Mouse (Mus musculus): ENCODE results near the gene Zhx3. TPM values are rescaled to one million over a fixed set of nuclear protein-coding genes. Genes with fewer than 3 reads are reported as not detected.
A peak's percentile ranks its signal among the peaks of the same experiment; 100 is the strongest.

Gene Zhx3
- total RNA-seq (2021): 10 to 100 TPM; 63.4 to 84.0 TPM

- peak; percentile 88 to 91 for DNase-seq (ENCODE audit: low spot score in 2 of 2)
- intact Hi-C loops (cut with DNase I): loop anchor here (5.0 kb wide), 2 partner anchors 66 to 141 kb away; partner anchors contain the start of gene Plcg1
These were observed at the start of gene Zhx3 for GRCm38 (mm10) chr2:160872890-160873382. Gene Zhx3, minus strand, starts transcription at chr2:160872998.

GRCm38 (mm10) chr2:160921285-160921684 is 48.5 kb upstream of the Zhx3 start:
- no peak for DNase-seq (ENCODE audit: low spot score in 2 of 2)
- intact Hi-C loops (cut with DNase I): no loop called here

GRCm38 (mm10) chr2:160918930-160919215 is 46.1 kb upstream of the Zhx3 start:
- no peak for DNase-seq (ENCODE audit: low spot score in 2 of 2)
- intact Hi-C loops (cut with DNase I): no loop called here

- DNase-seq (ENCODE audit: low spot score in 2 of 2): no peak
- intact Hi-C loops (cut with DNase I): no loop called here
These were observed 45.5 kb upstream of the Zhx3 start for GRCm38 (mm10) chr2:160918154-160918929.

GRCm38 (mm10) chr2:160917313-160917712 is 44.5 kb upstream of the Zhx3 start:
- intact Hi-C loops (cut with DNase I): no loop called here
- DNase-seq (ENCODE audit: low spot score in 2 of 2): no peak

- DNase-seq (ENCODE audit: low spot score in 2 of 2): no peak
- intact Hi-C loops (cut with DNase I): no loop called here
These were observed 43.9 kb upstream of the Zhx3 start for GRCm38 (mm10) chr2:160916714-160917113.

- intact Hi-C loops (cut with DNase I): no loop called here
- peak in 1 of 2 experiments; percentile 17 for DNase-seq (ENCODE audit: low spot score in 2 of 2)
These were observed 43.2 kb upstream of the Zhx3 start for GRCm38 (mm10) chr2:160915821-160916610.

- no peak for DNase-seq (ENCODE audit: low spot score in 2 of 2)
- intact Hi-C loops (cut with DNase I): no loop called here
These were observed 41.9 kb upstream of the Zhx3 start for GRCm38 (mm10) chr2:160914656-160915055.

- intact Hi-C loops (cut with DNase I): no loop called here
- DNase-seq (ENCODE audit: low spot score in 2 of 2): no peak
These were observed 39.5 kb upstream of the Zhx3 start, which contains the start of gene Emilin3 for GRCm38 (mm10) chr2:160912231-160912671. Gene Emilin3, minus strand, starts transcription at chr2:160912328.

GRCm38 (mm10) chr2:160911558-160912201 is 38.9 kb upstream of the Zhx3 start:
- intact Hi-C loops (cut with DNase I): no loop called here
- no peak for DNase-seq (ENCODE audit: low spot score in 2 of 2)

GRCm38 (mm10) chr2:160910633-160911032 is 37.8 kb upstream of the Zhx3 start:
- no peak for DNase-seq (ENCODE audit: low spot score in 2 of 2)
- intact Hi-C loops (cut with DNase I): no loop called here

- DNase-seq (ENCODE audit: low spot score in 2 of 2): no peak
These were observed 35.8 kb upstream of the Zhx3 start for GRCm38 (mm10) chr2:160908607-160909006.

GRCm38 (mm10) chr2:160906101-160906500 is 33.3 kb upstream of the Zhx3 start:
- DNase-seq (ENCODE audit: low spot score in 2 of 2): no peak
- intact Hi-C loops (cut with DNase I): no loop called here

More at GRCm38 (mm10) chr2:160908607-160909006, 35.8 kb upstream of the Zhx3 start:
- intact Hi-C loops (cut with DNase I): no loop called here

- no peak for DNase-seq (ENCODE audit: low spot score in 2 of 2)
- intact Hi-C loops (cut with DNase I): no loop called here
These were observed 32.5 kb upstream of the Zhx3 start for GRCm38 (mm10) chr2:160905301-160905700.

GRCm38 (mm10) chr2:160901656-160902412 is 29.0 kb upstream of the Zhx3 start:
- DNase-seq (ENCODE audit: low spot score in 2 of 2): no peak
- intact Hi-C loops (cut with DNase I): no loop called here

GRCm38 (mm10) chr2:160891697-160892096 is 18.9 kb upstream of the Zhx3 start:
- intact Hi-C loops (cut with DNase I): no loop called here
- no peak for DNase-seq (ENCODE audit: low spot score in 2 of 2)

GRCm38 (mm10) chr2:160891045-160891444 is 18.2 kb upstream of the Zhx3 start:
- intact Hi-C loops (cut with DNase I): no loop called here
- no peak for DNase-seq (ENCODE audit: low spot score in 2 of 2)

- intact Hi-C loops (cut with DNase I): loop anchor here (1.0 to 5.0 kb wide), 3 partner anchors 156 to 289 kb away; no protein-coding TSS in a partner anchor
- DNase-seq (ENCODE audit: low spot score in 2 of 2): no peak
These were observed 15.1 kb upstream of the Zhx3 start for GRCm38 (mm10) chr2:160887859-160888258.

GRCm38 (mm10) chr2:160887284-160887683 is 14.5 kb upstream of the Zhx3 start:
- DNase-seq (ENCODE audit: low spot score in 2 of 2): peak; percentile 76 to 81
- intact Hi-C loops (cut with DNase I): loop anchor here (1.0 to 5.0 kb wide), 3 partner anchors 155 to 288 kb away; no protein-coding TSS in a partner anchor
